Mouse (Mus musculus) bone marrow macrophage, adult 2 months (primary cell): ENCODE results near the gene Cish.

Experiments
- CTCF ChIP-seq: IDR thresholded peaks from 2 replicates; pipeline ENCODE4 v1.5.1; 2012; ENCODE audit warnings: low read depth, mild to moderate bottlenecking, low read length, moderate library complexity
- POLR2A ChIP-seq: IDR thresholded peaks from 2 replicates; pipeline ENCODE4 v1.6.1; 2012; ENCODE audit warnings: mild to moderate bottlenecking, low read depth, low read length, borderline replicate concordance

DNA sequence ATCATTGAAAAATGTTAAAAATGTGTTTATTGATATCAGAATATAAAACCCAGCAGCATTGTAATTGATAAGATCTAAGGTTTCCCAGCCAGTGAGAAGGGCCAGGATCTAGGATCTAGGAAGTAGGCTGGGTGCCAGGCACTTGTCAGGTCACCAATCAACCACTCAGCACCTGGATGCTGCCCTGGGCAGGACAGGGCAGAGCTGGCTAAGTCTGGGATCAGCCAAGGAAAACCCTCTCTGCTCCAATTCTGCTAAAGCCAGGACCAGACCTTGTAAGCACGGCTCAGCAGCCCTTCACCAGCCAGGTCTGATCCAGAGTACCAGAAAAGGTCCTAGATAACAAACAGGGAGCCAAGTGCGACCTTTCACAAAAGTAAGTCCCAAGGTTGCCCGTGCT lies 40.9 kb upstream of the Cish start:
- no peak for TF ChIP-seq CTCF
- no peak for TF ChIP-seq POLR2A
